Mouse (Mus musculus) E14TG2a.4 (cell line): ENCODE data around the gene Cep295.
A peak's percentile ranks its signal among the peaks of the same experiment; 100 is the strongest.

Experiments
- H3K27me3 ChIP-seq: 2 replicates; pipeline ENCODE4 v1.6.1; 2014; ENCODE audit warnings: low read length, control low read depth; ENCODE audit not compliant: insufficient read depth
- H3K36me3 ChIP-seq: 2 replicates; pipeline ENCODE4 v1.6.1; 2014; ENCODE audit warnings: low read length, control low read depth; ENCODE audit not compliant: insufficient read depth
- H3K4me1 ChIP-seq: replicated peaks from 2 replicates; pipeline ENCODE4 v1.6.1; 2014; ENCODE audit warnings: low read depth, low read length, control low read depth
- H3K4me3 ChIP-seq: replicated peaks from 2 replicates; pipeline ENCODE4 v1.5.1; 2014; ENCODE audit warnings: mild to moderate bottlenecking, low read length
- H3K9me3 ChIP-seq: 2 replicates; pipeline ENCODE4 v1.6.1; 2014; ENCODE audit warnings: low read length, control low read depth
- CTCF ChIP-seq: conservative IDR thresholded peaks from 2 replicates; pipeline ENCODE4 v1.5.1; 2014; ENCODE audit warnings: low read length
- NANOG ChIP-seq: IDR thresholded peaks from 2 replicates; pipeline ENCODE4 v1.6.1; 2014; ENCODE audit warnings: borderline replicate concordance, low read length, mixed read lengths
- POU5F1 ChIP-seq: IDR thresholded peaks from 2 replicates; pipeline ENCODE4 v1.6.1; 2014; ENCODE audit warnings: low read length, borderline replicate concordance

Gene Cep295

GRCm38 (mm10) chr9:15357484-15358275, at the start of gene Cep295:
Gene Cep295, minus strand, starts transcription at chr9:15357788.
- no peak for TF ChIP-seq POU5F1
- TF ChIP-seq NANOG: no peak
- TF ChIP-seq CTCF: no peak

GRCm38 (mm10) chr9:15397591-15397990, 40.0 kb upstream of the Cep295 start:
- Histone ChIP-seq H3K4me3 (no peak overlapping the region), H3K36me3 (no peaks in the 10 kb centered on the region), H3K27me3 (no peaks in the 10 kb centered on the region), H3K9me3 (0 out of 2 replicates have a peak, but pooled peaks cover 8% of the 10 kb centered on the region), H3K4me1 (peaks cover 7% of the 10 kb centered on the region)
- TF ChIP-seq POU5F1 (no peak), NANOG (no peak), CTCF (no peak)

More at GRCm38 (mm10) chr9:15357484-15358275, at the start of gene Cep295:
- H3K27me3 ChIP-seq: no peaks in the 10 kb centered on the region
- no peaks in the 10 kb centered on the region for H3K9me3 ChIP-seq
- peak within 1 kb of the TSS; percentile 97 for H3K4me3 ChIP-seq
- peaks cover 27% of the 10 kb centered on the region for H3K36me3 ChIP-seq
- peaks cover 31% of the 10 kb centered on the region for H3K4me1 ChIP-seq

- Histone ChIP-seq H3K9me3 (no peaks in the 10 kb centered on the region), H3K4me1 (peaks cover 7% of the 10 kb centered on the region), H3K36me3 (no peaks in the 10 kb centered on the region), H3K4me3 (no peak overlapping the region), H3K27me3 (no peaks in the 10 kb centered on the region)
- no peak for TF ChIP-seq NANOG
- TF ChIP-seq CTCF: no peak
- no peak for TF ChIP-seq POU5F1
These were observed 37.9 kb upstream of the Cep295 start for GRCm38 (mm10) chr9:15395353-15395942.

GRCm38 (mm10) chr9:15387075-15387643, 29.6 kb upstream of the Cep295 start:
- no peaks in the 10 kb centered on the region for H3K36me3 ChIP-seq

GRCm38 (mm10) chr9:15384266-15384665, 26.7 kb upstream of the Cep295 start:
- no peak overlapping the region for H3K4me3 ChIP-seq
- H3K36me3 ChIP-seq: no peaks in the 10 kb centered on the region
- TF ChIP-seq NANOG (no peak), CTCF (no peak), POU5F1 (no peak)

More at GRCm38 (mm10) chr9:15387075-15387643, 29.6 kb upstream of the Cep295 start:
- Histone ChIP-seq H3K9me3 (peaks cover 20% of the 10 kb centered on the region), H3K27me3 (no peaks in the 10 kb centered on the region), H3K4me1 (no peaks in the 10 kb centered on the region), H3K4me3 (no peak overlapping the region)
- TF ChIP-seq CTCF (no peak), NANOG (no peak), POU5F1 (no peak)

GRCm38 (mm10) chr9:15366260-15366659, 8.7 kb upstream of the Cep295 start:
- H3K4me1 ChIP-seq: peaks cover 7% of the 10 kb centered on the region
- peaks cover 20% of the 10 kb centered on the region for H3K9me3 ChIP-seq
- no peak for TF ChIP-seq CTCF
- no peak for TF ChIP-seq POU5F1
- TF ChIP-seq NANOG: no peak
- H3K36me3 ChIP-seq: no peaks in the 10 kb centered on the region
- no peak overlapping the region for H3K4me3 ChIP-seq
- no peaks in the 10 kb centered on the region for H3K27me3 ChIP-seq

More at GRCm38 (mm10) chr9:15384266-15384665, 26.7 kb upstream of the Cep295 start:
- Histone ChIP-seq H3K9me3 (peaks cover 13% of the 10 kb centered on the region), H3K4me1 (peaks cover 7% of the 10 kb centered on the region), H3K27me3 (no peaks in the 10 kb centered on the region)

- no peaks in the 10 kb centered on the region for H3K27me3 ChIP-seq
- no peak for TF ChIP-seq NANOG
- peak; percentile 49 for TF ChIP-seq CTCF
- TF ChIP-seq POU5F1: no peak
- H3K9me3 ChIP-seq: peaks cover 16% of the 10 kb centered on the region
- H3K4me3 ChIP-seq: no peak overlapping the region
- H3K4me1 ChIP-seq: peaks cover 7% of the 10 kb centered on the region
- H3K36me3 ChIP-seq: no peaks in the 10 kb centered on the region
These were observed 8.3 kb upstream of the Cep295 start for GRCm38 (mm10) chr9:15365856-15366255.

- TF ChIP-seq POU5F1: no peak
- TF ChIP-seq CTCF: no peak
- no peak for TF ChIP-seq NANOG
These were observed 7.3 kb upstream of the Cep295 start for GRCm38 (mm10) chr9:15364843-15365242.

More at GRCm38 (mm10) chr9:15364843-15365242, 7.3 kb upstream of the Cep295 start:
- no peak overlapping the region for H3K4me3 ChIP-seq
- H3K9me3 ChIP-seq: peaks cover 7% of the 10 kb centered on the region
- peaks cover 7% of the 10 kb centered on the region for H3K4me1 ChIP-seq
- H3K27me3 ChIP-seq: no peaks in the 10 kb centered on the region
- no peaks in the 10 kb centered on the region for H3K36me3 ChIP-seq
